Mouse (Mus musculus) midbrain, embryonic 11.5 days (tissue): ENCODE data around the gene Hoxc13. TPM values are rescaled to one million over a fixed set of nuclear protein-coding genes. Genes with fewer than 3 reads are reported as not detected.

Experiments used
- ATAC-seq: fragments of 200-750 bp; cut with Nextera tagmentation; 2 replicates; pipeline ENCODE4 v1.8.0; 2017; ENCODE audit warnings: moderate TSS enrichment, moderate library complexity; ENCODE audit not compliant: low FRiP score
- DNase-seq: peaks from one replicate; pipeline ENCODE4 v3.0.0; 2015; ENCODE audit warnings: low spot score; ENCODE audit errors: missing footprints
- H3K27ac ChIP-seq: fragments of 300-500 bp; sonication (generic); 2 replicates; pipeline ENCODE4 v1.5.1; 2014; ENCODE audit warnings: low read depth, low read length
- H3K27me3 ChIP-seq: fragments of 300-500 bp; sonication (generic); 2 replicates; pipeline ENCODE4 v1.6.1; 2014; ENCODE audit warnings: mild to moderate bottlenecking, low read length, moderate library complexity, mixed read lengths; ENCODE audit not compliant: control insufficient read depth, insufficient read depth
- H3K36me3 ChIP-seq: fragments of 300-500 bp; sonication (generic); 2 replicates; pipeline ENCODE4 v1.6.1; 2014; ENCODE audit warnings: mild to moderate bottlenecking, low read length, moderate library complexity, mixed read lengths; ENCODE audit not compliant: control insufficient read depth, insufficient read depth
- H3K4me1 ChIP-seq: fragments of 300-500 bp; sonication (generic); 2 replicates; pipeline ENCODE4 v1.6.1; 2014; ENCODE audit warnings: low read length; ENCODE audit not compliant: control insufficient read depth, insufficient read depth
- H3K4me2 ChIP-seq: fragments of 300-500 bp; sonication (generic); 2 replicates; pipeline ENCODE4 v1.6.1; 2014; ENCODE audit warnings: mild to moderate bottlenecking, moderate library complexity
- H3K4me3 ChIP-seq: fragments of 300-500 bp; sonication (generic); 2 replicates; pipeline ENCODE4 v1.5.1; 2014; ENCODE audit warnings: low read depth, low read length
- H3K9ac ChIP-seq: fragments of 300-500 bp; sonication (generic); 2 replicates; pipeline ENCODE4 v1.6.1; 2014; ENCODE audit warnings: low read length
- H3K9me3 ChIP-seq: fragments of 300-500 bp; sonication (generic); 2 replicates; pipeline ENCODE4 v1.6.1; 2016; ENCODE audit warnings: low read length; ENCODE audit not compliant: control insufficient read depth
- WGBS: fragments of 180-500 bp; shearing (Covaris S2); extraction: QIAGEN DNeasy Blood & Tissue Kit; methylation state at CpG from one replicate; pipeline ENCODE4 v1.1.7; 2014; 5-methylcytosine and 5-hydroxymethylcytosine counted together
- polyA plus RNA-seq: library from polyadenylated mRNA; unstranded; fragments of >200 nt; fragmentation: Nextera tagmentation; extraction: Ambion mirVana; gene quantifications from 2 replicates; pipeline ENCODE4 v1.2.1, GENCODE M21; 2014

Gene Hoxc13
- polyA plus RNA-seq, 1 experiment from 2014 or later: 0.11 TPM

DNA sequence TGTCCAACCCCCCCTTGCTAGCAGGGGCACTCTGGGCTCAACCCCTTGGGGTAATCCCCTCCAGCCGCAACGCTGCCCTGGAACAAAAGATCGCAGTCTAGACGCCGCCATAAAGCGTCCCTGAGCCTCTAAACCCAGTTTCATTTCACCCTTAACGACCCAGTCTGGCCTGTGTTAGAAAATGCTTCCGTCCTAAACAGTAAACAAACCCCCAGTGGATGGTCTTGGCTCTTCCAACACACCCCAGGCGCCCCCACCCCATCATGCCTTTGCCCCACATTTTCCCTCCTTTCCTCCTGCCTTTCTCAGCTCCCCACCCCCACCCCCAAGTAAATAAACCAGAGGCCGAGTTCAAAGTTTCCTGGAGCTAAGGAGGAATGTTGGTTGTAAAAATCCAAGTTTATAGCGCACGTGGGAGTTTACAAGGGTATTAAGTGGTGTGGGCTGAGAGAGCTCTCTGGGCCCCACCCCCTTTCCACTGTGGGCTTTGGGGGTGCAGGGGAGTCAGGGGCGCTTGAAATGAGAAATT lies 38.8 kb downstream of the Hoxc13 start:
- no peak overlapping the region for H3K27ac ChIP-seq
- H3K4me3 ChIP-seq: no peak overlapping the region
- H3K9me3 ChIP-seq: no peaks in the 10 kb centered on the region
- DNase-seq (no peak), ATAC-seq (no peak)
- no peak overlapping the region for H3K9ac ChIP-seq
- peaks cover 97% of the 10 kb centered on the region for H3K27me3 ChIP-seq
- WGBS: under 1% methylated on average over 13 of the region's 13 CpGs
- no peaks in the 10 kb centered on the region for H3K36me3 ChIP-seq
- H3K4me2 ChIP-seq: no peak overlapping the region
- no peaks in the 10 kb centered on the region for H3K4me1 ChIP-seq

- Histone ChIP-seq H3K36me3 (no peaks in the 10 kb centered on the region), H3K9ac (no peak overlapping the region), H3K27me3 (peaks cover 97% of the 10 kb centered on the region), H3K27ac (no peak overlapping the region), H3K9me3 (no peaks in the 10 kb centered on the region), H3K4me3 (no peak overlapping the region), H3K4me1 (no peaks in the 10 kb centered on the region; the same call in 1 of the 2 replicates), H3K4me2 (no peak overlapping the region)
- DNase-seq (no peak), ATAC-seq (no peak)
- 3% methylated on average over 6 of the region's 6 CpGs for WGBS
Measured at GRCm38 (mm10) chr15:102961728-102962127, 40.8 kb downstream of the Hoxc13 start.

GRCm38 (mm10) chr15:102962492-102962891 lies 41.6 kb downstream of the Hoxc13 start:
- no peak overlapping the region for H3K4me3 ChIP-seq
- H3K9me3 ChIP-seq: no peaks in the 10 kb centered on the region
- ATAC-seq (no peak), DNase-seq (peak; percentile 95)
- H3K4me1 ChIP-seq: no peaks in the 10 kb centered on the region; the same call in 1 of the 2 replicates
- peaks cover 97% of the 10 kb centered on the region for H3K27me3 ChIP-seq
- 4% methylated on average over 13 of the region's 13 CpGs for WGBS
- H3K4me2 ChIP-seq: no peak overlapping the region
- H3K27ac ChIP-seq: no peak overlapping the region
- no peak overlapping the region for H3K9ac ChIP-seq
- no peaks in the 10 kb centered on the region for H3K36me3 ChIP-seq

- no peak overlapping the region for H3K9ac ChIP-seq
Measured at GRCm38 (mm10) chr15:102963259-102963658, 42.4 kb downstream of the Hoxc13 start.

GRCm38 (mm10) chr15:102963671-102964640 lies 43.1 kb downstream of the Hoxc13 start:
- no peaks in the 10 kb centered on the region; the same call in 1 of the 2 replicates for H3K4me1 ChIP-seq
- DNase-seq: peak; percentile 98
- peaks cover 96% of the 10 kb centered on the region for H3K27me3 ChIP-seq
- H3K9ac ChIP-seq: no peak overlapping the region
- no peak overlapping the region for H3K4me2 ChIP-seq
- 2% methylated on average over 28 of the region's 28 CpGs for WGBS
- H3K9me3 ChIP-seq: no peaks in the 10 kb centered on the region
- no peak overlapping the region for H3K27ac ChIP-seq
- no peak overlapping the region for H3K4me3 ChIP-seq
- ATAC-seq: no peak
- no peaks in the 10 kb centered on the region for H3K36me3 ChIP-seq

More at GRCm38 (mm10) chr15:102963259-102963658, 42.4 kb downstream of the Hoxc13 start:
- DNase-seq: no peak
- 2% methylated on average over 8 of the region's 8 CpGs for WGBS
- no peak overlapping the region for H3K4me3 ChIP-seq
- no peak for ATAC-seq
- peaks cover 96% of the 10 kb centered on the region for H3K27me3 ChIP-seq
- H3K4me1 ChIP-seq: no peaks in the 10 kb centered on the region; the same call in 1 of the 2 replicates
- H3K9me3 ChIP-seq: no peaks in the 10 kb centered on the region
- no peaks in the 10 kb centered on the region for H3K36me3 ChIP-seq
- no peak overlapping the region for H3K4me2 ChIP-seq
- H3K27ac ChIP-seq: no peak overlapping the region

GRCm38 (mm10) chr15:102965003-102965891 lies 44.3 kb downstream of the Hoxc13 start:
- Histone ChIP-seq H3K27me3 (peaks cover 98% of the 10 kb centered on the region), H3K27ac (no peak overlapping the region), H3K4me1 (no peaks in the 10 kb centered on the region; the same call in 1 of the 2 replicates), H3K4me3 (no peak overlapping the region), H3K36me3 (no peaks in the 10 kb centered on the region), H3K4me2 (no peak overlapping the region), H3K9ac (no peak overlapping the region), H3K9me3 (no peaks in the 10 kb centered on the region)
- no peak for ATAC-seq
- peak; percentile 95 for DNase-seq
- 2% methylated on average over 26 of the region's 26 CpGs for WGBS

DNA sequence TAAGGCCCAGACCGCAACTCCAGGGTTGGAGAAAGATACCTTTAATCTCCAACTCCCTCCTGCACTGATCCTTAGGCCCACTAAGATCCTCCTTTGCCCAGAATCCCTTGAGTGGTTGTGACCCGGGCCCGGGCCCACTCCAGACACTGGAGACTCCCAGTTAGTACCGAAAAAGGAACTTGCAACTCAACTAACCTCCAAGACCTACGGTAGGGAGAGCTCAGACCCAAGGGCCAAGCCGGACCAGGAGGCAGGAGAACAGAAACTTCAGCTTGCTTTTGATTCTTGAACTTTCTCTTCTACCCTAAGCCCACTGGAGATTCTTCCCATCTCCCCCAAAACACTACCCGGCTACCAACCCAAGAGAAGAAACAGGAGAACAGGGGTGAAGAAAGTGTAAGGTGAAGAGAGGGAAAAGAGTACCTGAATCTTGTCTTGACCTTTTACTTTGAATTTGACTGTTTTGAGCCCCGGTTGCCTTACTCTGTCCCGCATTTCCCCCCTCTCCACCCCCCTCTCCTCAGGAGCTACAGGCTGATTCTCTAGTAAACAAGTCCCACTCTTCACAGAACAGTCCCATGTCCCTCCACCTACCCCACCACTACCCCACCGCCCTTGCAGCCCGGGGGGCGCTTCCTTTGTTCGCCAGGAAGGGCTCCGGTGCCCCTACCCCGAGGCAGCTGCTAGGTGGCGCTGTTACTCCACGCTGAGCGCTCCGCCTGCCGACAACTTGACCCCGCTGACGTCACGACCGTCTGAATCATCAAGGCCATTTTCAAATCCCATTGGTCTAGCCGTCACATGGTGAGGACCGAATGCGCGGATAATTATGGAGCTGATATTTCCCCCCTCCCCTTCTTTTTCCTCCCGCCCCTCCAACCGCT lies 45.2 kb downstream of the Hoxc13 start:
- Histone ChIP-seq H3K27me3 (peaks cover 98% of the 10 kb centered on the region), H3K4me1 (no peaks in the 10 kb centered on the region; the same call in 1 of the 2 replicates), H3K4me3 (peak overlapping the region; percentile 7; the same call in 1 of the 2 replicates), H3K36me3 (no peaks in the 10 kb centered on the region), H3K9ac (no peak overlapping the region), H3K9me3 (no peaks in the 10 kb centered on the region), H3K27ac (no peak overlapping the region), H3K4me2 (peak overlapping the region; percentile 19; the same call in 1 of the 2 replicates)
- ATAC-seq (peak; percentile 76), DNase-seq (peak; percentile 98)
- WGBS: 3% methylated on average over 29 of the region's 30 CpGs

- peak; percentile 94 for DNase-seq
- H3K4me2 ChIP-seq: peak within 1 kb of the TSS; percentile 19; the same call in 1 of the 2 replicates
- no peak within 1 kb of the TSS for H3K9ac ChIP-seq
- peaks cover 98% of the 10 kb centered on the region for H3K27me3 ChIP-seq
- 4% methylated on average over 26 of the region's 27 CpGs for WGBS
- H3K9me3 ChIP-seq: no peaks in the 10 kb centered on the region
- H3K4me3 ChIP-seq: peak within 1 kb of the TSS; percentile 7; the same call in 1 of the 2 replicates
- no peak within 1 kb of the TSS for H3K27ac ChIP-seq
- no peaks in the 10 kb centered on the region for H3K36me3 ChIP-seq
- ATAC-seq: peak; percentile 58
- no peaks in the 10 kb centered on the region; the same call in 1 of the 2 replicates for H3K4me1 ChIP-seq
Measured at GRCm38 (mm10) chr15:102966776-102967311, 45.9 kb downstream of the Hoxc13 start, which contains the start of gene Hoxc10. Gene Hoxc10, plus strand, starts transcription at chr15:102966796.
